Mouse (Mus musculus): ENCODE data around the gene Mrps15. TPM values are rescaled to one million over a fixed set of nuclear protein-coding genes. Genes with fewer than 3 reads are reported as not detected.

Mrps15 gene
- total RNA-seq (2021), result 10 to 100 TPM; 47.9 to 49.8 TPM
- long read RNA-seq, transcript Mrps15-201 (8 exons, 937 nt), result major isoform, 18 of 37 reads
- long read RNA-seq, partial matches to known transcripts, result 6 of 37 reads
- long read RNA-seq, other reads (novel, unspliced or antisense), result 12 of 37 reads

DNA sequence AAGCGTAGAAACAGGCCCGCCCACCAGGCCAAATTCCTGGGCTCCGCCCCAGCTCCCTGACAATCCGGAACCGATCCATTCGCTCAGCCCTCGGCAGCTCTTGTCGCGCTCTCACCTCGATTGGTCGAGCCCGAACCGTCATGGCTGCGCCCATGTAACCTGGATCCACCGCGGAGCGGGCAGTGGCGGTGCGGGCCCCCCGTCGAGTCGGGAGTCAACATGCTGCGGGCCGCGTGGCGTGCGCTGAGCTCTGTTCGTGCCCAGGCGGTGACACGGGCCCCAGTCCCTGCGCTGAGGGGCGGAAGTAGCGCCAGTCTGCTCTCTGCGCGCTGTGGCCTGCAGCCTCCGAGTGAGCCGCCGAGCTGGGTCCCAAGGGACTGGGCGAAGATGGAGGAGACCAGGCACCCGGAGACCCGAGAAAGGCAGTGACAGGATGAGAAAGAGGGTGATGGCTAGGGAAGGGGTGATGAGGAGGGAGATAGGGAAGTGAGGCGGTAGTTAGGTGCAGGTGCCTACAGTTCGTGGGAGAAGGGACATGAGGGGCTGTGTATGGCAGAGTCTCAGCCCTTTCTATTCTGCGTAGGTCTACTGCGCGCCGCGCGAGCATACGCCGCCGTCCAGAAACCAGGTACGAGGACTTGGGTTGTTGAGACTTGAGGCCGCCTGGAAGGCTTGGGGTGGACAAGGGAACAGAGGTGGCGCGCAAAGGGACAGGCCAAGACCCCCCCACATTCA is at the start of gene Mrps15:
Mrps15 (plus strand) TSS at position 75 of the 735 bp plus-strand sequence.
- DNase-seq (ENCODE audit: low spot score in 2 of 2), result peak; percentile 82 to 89

DNA sequence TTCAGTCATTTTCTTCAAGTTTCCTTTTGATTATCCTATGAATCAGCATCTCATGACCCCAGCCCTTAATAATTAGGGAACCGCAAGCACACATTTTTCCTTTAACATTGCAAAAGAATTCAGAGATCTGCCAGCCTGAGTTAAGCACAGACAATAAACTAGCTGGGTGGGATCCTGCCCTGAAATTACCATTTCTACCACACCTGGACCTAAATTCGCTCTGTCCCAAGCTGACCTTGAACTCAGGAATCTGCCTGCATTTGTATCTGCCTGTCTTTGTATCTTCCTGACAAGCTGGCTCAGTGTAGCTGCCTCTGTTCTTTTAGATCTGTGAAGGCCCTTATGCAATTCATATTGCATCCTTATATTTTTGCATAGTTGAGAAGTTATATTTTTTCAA is 48.9 kb upstream of the Mrps15 start:
- no peak for DNase-seq (ENCODE audit: low spot score in 2 of 2)

DNA sequence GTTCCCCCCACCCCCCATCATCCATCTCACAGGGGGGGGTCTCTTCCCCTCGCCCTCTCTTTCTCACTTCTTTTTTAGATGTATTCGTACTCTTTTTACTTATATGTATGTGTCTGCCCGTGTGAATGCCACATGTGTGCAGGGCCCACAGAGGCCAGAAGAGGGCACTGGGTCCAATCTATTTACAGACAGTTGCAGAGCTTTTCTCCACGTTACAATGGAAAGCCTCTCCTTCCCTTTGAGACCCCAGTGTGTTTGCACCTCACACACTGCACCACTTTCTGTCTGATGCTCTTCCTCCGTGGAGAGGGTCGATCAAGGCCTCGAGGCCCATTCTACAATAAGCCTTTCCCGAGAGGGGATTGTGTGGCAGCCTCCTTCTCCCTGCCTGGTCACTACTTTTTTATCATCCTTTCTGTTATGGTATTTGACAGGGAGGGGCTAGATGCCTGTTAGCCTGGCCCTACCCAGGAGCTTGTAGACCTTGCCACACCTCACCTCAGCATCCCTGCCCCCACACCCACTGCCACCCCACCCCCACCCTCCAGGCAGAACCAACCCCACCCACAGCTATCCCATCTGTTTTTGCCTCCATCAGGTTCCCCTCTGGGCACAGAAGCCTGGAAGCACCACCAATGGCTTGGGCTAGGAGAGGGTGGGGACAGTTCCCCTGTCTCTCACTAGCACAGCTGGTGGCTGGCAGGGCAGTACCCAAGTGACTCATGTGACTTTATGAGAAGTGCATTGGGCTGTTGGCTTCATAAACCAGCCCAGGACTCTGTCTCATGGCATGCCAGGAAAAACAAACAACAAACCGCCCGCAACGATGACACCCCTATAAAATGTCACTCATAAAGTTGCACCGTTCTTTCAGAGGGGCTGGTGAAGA is 45.2 kb upstream of the Mrps15 start:
- DNase-seq (ENCODE audit: low spot score in 2 of 2), result no peak

DNA sequence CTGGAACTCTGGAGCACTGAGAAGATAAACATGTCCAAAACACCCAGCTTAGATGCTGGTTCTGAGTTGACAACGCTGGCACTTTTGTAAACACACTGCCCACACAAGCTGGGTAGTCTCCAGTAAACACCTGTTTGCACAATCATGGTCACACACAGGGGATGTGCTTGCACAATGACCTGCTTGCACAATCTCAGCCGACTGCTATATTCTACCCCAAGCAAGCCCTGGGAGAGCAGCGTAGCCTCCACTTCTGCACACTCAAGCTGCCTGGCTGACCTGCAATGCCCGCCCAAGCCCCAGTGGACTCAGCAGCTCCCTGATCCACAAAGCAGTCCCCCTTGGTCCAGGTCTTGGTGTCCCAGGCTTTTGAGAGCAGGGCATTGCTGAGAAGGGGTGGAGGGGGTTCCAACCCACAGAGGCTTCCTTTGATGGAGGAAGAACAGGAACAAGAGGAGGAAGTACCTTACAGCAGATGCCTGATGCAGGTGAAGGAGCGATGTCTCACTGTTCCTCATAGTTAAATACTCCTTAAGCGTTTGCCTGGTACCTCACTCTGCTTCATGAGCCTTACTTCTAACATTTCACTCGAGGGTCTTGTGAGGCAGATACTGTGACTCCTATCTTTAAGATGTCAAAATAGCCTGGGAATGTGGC is 28.9 kb upstream of the Mrps15 start:
- no peak for DNase-seq (ENCODE audit: low spot score in 2 of 2)

DNA sequence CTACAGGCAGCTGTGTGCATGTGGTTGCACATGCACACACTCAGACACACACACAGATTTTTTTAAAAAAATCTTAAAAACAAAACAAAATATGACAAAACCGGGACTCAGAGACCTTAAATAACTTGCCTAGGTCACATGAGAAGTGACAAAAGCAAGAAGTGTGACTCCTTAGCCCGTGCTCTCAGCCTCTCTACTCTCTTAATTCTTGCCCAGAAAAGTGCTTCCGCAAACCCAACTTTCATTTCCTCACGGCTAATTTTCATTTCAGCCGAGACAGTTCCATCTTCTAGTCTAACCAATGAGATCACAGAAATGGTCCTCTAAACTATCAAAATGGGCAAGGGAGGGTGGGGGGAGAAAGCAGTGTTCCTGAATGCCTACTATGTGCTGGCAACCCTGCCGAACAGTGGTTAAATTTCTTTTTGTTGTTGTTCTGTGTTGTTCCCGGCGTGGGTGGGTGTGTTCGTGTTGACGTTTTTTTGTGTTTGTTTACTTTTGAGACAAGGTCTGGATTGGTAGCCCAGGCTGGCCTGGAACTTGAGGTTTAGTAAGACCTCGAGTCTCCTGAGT is 27.7 kb upstream of the Mrps15 start:
- no peak for DNase-seq (ENCODE audit: low spot score in 2 of 2)

DNA sequence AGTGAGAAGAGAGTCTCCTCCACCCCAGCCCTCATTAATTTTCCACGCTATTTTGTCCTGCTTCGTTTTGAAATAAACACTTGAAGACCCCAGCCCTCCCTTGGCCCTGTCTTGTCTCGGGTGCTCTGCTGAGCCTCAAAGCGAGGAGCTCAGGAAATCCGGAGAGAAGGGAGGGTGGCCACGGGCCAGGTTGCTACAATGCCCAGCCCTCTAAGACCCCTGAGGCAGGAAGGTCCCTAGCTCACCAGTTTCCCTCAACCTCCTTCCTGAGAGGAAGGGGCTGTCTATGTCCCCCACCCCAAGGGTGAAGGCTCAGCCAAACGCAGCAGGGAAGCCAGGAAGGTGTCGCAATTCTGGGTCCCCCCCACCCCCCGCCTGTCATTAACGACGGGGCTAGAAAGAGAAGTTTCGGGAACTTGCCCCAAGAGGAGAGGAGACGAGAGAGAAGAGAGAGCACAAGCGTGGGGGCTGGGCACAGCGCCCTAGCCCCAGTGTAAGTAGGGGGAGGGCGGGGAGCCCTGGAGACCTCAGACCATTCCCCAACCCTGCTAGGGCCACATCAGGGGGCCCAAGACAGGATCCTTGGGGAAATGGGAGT is 22.3 kb upstream of the Mrps15 start, which contains the start of gene Csf3r:
Csf3r (plus strand) TSS at position 248 of the 598 bp plus-strand sequence.
- DNase-seq (ENCODE audit: low spot score in 2 of 2), result no peak

DNA sequence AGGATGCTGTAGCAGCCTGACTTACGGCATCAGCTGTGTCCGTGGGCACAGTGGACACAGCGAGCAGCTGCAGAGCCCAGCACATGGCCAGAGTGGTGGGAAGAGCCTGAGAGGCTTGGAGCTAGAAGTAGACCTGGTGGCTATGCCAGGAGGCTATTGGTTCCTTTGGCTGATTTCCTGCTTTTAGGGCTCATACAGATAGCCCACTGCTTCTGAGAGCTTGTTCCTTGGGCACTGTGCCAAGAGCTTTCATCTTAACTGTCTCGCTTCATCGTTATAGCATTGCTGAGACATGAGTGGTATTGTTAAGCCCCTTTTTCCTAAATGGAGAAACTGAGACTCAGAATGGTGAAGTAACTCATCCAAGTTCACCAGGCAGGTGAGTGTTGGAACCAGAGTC is 20.9 kb upstream of the Mrps15 start:
- no peak for DNase-seq (ENCODE audit: low spot score in 2 of 2)

DNA sequence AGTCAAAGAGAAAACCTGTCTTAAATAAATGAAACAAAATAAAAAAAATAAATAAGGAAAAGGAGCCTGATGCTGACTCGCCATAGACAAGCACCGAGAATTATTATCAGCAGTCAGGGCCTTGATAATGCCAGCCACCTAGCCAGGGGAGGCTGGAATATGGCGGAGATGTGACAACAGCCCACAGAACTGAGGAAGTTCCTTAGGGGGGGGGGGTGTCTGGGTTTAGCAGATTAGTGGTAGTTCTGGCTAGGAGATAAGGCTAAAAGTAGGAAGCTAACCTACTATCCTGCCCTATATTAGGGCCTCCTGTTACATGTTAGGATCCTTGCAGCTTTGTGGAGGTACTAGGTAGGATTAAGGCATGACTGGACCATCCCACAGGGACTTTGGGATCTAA is 18.7 kb upstream of the Mrps15 start:
- no peak for DNase-seq (ENCODE audit: low spot score in 2 of 2)

DNA sequence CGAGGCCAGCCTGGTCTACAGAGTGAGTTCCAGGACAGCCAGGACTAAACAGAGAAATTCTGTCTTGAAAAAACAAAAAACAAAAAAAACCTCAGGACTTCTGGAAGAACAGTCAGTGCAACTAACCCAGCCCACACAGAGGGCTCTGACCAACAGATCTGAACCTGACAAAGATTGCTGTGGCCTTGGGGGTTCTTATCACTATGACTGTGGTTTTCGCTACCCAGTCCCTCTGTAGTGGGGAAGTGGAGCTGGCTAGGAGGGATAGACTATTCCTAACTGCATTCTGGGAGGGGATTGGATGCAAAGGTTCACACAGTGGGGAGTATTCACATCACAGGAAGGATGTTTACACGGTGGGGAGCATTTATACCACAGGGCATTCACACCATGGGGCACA is 17.7 kb upstream of the Mrps15 start:
- no peak for DNase-seq (ENCODE audit: low spot score in 2 of 2)

DNA sequence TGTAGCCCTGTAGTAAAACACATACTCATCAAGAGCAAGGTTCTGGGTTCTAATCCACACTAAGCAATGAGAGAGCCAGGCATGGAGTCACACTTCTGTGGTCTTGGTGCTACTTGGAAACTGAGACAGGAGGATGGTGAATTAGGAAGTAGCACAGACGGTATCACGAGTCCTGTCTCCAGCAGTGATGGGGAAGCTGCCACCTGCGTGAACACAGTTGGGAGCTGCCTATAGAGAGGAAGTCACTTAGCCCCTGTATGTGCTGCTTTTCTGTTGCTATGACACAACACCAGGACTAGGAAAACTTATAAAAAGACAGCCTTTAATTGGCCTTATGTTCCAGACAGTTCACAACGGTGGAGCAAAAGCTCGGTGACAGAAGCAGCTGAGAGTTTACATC is 16.0 kb upstream of the Mrps15 start:
- no peak for DNase-seq (ENCODE audit: low spot score in 2 of 2)

DNA sequence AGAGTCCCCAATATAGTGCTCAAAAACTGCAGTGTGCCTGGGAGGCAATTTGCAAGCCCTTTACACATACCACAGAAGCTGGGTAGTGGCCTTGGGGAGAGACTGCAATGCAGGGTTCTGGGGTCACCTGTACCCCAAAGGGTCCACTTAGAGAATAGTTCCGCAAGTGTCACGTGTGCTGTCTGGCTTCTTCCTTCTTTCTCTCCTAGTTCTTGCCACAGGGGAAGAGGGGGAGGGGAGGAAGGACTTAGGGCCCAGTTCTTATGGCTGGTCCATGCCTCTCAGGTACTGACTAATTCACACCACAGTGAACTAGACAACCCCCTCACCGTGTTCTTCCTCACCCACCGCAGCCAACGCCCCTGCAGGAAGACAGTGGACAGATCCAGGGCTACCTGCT is 11.3 kb upstream of the Mrps15 start:
- DNase-seq (ENCODE audit: low spot score in 2 of 2), result no peak

DNA sequence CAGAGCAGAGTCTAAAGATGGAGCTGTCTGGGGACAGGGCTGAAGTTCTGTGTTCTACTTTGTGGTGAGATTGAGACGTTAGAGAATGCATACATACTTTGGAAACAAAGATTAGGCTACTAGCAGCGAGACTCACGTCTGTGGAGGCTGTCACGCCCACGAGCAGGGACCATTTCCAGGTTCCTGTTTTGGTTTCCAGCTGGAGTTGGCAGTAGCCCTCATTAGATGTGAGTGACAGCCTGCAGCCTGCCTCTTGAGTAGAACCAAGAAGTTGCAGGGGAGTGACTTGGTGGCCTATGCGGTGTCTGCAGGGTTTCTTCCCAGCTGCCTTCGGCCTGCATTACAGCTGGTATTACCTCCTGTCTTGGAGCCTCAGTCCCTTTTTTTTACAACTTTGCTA is 4.9 kb downstream of the Mrps15 start:
- peak; percentile 79 to 90 for DNase-seq (ENCODE audit: low spot score in 2 of 2)

DNA sequence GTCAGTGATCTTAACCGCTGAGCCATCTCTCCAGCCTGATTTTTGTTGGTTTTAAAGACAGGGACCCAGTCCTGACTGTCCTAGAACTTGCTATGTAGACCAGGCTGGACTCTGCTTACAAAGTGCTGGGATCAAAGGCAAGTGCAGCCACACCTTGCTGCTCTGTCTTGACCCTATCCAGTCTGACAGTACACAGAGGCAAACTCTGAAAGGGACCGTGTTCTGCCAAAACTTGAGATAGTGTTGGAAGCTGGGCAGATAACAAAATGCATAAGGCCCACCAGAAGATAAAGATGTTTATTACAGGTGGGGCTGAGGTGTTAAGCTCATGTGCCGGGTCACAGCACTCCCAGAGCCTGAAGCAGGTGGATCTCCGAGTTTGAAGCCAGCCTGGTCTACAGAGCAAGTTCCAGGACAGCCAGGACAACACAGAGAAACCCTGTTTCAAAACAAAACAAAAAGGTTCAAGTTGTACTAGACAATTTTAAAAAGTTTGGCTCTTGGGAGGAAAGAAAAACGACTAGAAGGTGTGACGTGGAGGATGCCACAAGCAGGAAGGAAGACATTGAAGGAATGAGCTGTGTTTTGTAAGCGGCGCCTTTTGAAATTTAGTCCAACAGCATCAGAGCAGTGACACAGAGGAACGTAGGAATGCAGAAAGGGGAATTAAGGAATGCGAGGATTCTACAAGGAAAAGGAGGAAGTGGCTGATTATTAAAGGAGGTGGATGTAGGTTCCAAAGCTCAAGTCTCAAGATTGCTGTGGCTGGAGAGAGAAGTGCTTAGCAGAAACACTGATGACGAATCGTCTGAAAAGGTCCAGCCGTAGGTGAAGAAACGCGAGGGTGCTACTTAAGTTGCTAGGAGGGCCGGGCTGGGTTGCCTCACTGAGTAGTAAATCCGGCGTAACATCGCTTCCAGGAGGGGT is 10.7 kb downstream of the Mrps15 start:
- DNase-seq (ENCODE audit: low spot score in 2 of 2), result no peak

DNA sequence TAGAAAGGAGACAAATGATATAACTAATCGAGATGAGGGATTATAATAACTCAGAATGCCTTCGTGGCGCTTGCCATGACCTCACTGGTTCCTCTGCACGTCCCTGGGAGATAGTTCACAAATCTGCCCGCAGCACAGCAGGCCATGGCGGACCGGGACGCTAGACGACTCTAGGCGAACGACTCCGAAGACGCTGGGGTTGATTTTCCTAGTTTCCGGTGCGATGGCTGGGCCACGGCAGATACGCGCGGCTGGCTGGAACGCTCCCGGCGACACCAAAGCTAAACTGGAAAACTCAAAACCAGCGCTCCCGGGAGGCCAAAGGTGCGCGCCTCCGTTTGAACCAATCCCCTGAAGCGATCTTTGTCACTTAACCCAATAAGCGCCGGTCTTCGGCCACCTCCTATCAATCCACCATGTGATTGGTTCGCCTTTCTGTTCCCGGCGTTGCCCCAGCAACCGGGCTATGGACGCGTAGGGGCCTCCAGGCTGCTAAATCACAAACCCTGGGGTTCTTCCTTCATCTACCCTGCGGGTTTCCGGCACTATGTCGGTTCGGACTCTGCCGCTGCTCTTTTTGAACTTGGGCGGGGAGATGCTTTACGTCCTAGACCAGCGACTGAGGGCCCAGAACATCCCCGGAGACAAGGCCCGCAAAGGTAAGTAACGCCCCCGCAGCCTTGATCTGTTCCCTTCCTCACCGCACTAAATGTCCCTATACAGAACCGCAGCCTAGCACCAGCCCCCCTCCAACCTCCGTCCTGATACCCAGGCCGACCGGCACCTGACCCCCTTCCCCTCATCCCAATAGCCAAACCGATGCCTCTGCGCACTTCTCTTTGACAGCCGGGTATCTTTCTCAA is 11.6 kb downstream of the Mrps15 start, which contains the start of gene Oscp1:
Oscp1 (plus strand) TSS at position 432 of the 863 bp plus-strand sequence.
- peak; percentile 91 to 97 for DNase-seq (ENCODE audit: low spot score in 2 of 2)

DNA sequence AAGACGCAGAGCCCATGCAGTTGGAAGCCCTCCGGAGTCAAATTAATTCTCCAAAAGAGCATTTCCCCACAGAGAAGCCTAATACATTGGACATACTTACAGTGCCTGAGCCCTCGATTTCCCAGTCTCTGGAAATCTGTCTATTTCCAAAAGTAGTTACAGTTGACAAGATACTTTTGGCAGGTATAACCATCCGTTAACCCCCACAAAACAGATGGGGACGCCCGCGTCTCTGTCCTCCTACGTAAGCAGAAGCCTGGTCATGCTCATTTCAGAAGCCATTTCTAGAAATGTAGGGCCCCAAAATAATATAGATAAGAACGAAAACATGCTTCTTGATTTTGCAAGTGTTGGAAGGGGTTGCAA is 12.3 kb downstream of the Mrps15 start:
- DNase-seq (ENCODE audit: low spot score in 2 of 2), result peak; percentile 78 to 87

DNA sequence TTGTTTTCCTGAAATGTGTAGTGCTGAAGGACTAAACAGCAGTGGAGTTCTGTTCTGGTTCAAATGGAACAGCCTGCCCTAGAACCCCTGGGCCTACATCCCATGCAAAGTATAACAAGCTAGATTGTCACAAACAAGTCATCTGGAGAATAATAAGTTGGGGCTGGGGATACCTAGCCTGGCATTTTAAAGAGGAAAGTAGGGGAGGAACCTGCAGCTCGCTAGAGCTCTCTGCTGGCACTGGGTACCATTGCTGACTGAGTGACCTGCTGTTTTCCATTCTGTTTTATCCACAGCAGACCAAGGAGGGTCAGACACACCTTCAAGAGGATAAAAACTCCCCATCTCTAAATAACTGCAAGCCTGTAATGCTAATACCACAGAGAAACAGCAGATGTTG is 16.1 kb downstream of the Mrps15 start:
- peak; percentile 16 to 37 for DNase-seq (ENCODE audit: low spot score in 2 of 2)

DNA sequence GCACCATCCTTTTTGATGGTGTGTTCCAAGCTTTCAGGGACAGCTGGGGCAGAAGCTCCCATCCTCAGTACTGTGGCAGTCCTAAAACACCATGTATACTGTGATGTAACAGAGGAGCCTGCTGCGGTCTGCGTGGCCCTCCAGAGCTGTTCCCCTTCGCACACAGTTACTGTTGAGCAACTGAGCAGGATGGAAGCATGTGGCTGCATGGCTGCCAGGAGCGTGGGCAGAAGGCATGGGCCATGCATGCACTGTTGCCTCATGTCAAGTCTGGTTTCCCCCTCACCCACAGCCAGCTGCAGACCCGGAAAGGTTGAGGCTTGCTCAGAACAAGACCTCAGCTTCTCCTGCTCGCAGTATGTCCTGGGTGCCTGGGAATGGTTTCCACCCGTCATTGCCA is 18.5 kb downstream of the Mrps15 start:
- peak; percentile 35 to 73 for DNase-seq (ENCODE audit: low spot score in 2 of 2)

DNA sequence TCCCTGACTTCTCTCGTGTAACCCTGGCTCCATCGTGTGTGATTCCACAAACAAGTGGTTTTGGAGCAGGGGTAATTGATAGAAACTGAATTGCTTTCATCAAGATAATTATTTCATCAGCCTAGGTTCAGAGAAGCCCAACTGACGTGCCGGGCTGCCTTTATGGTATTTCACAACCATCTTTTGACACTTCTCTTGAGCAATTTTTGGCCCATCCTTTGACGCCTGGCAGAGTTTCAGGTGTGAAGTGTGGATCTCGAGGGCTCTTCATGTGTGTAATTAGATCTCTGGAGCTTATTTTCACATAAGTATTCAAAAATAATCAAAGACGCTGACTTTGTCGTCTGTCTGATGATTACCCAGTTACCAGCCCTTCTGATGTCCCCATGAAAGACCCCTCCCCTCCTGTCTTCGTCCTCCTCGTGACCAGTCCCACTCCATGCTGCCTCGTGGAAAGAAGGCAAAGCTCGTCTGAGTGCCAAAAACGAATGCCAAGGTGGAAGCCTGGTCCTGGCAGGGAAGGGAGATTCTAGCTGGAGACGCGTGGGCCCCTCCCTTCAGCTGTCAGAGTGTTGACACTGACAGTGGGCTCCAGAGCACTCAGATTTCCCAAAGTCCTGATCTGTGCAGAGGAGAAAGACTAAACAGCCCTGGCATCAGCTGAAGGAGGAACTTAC is 20.8 kb downstream of the Mrps15 start:
- DNase-seq (ENCODE audit: low spot score in 2 of 2), result peak in 1 of 2 experiments; percentile 24

Measured in layer of hippocampus, adult 18-20 months (tissue).